Mouse (Mus musculus): ENCODE measurements around the gene Akap1.

Gene Akap1

GRCm38 (mm10) chr11:88873667-88874030 is 9.3 kb upstream of the Akap1 start:
- no peak for DNase-seq

- no peak for DNase-seq
Observed at GRCm38 (mm10) chr11:88873027-88873666, 8.8 kb upstream of the Akap1 start.

- DNase-seq: no peak
Observed at GRCm38 (mm10) chr11:88869443-88869842, 5.1 kb upstream of the Akap1 start.

GRCm38 (mm10) chr11:88863904-88864457 is 405 bp downstream of the Akap1 start:
- no peak for DNase-seq

GRCm38 (mm10) chr11:88863071-88863903 is 1.1 kb downstream of the Akap1 start:
- DNase-seq: peak in 1 of 2 experiments; percentile 10

DNA sequence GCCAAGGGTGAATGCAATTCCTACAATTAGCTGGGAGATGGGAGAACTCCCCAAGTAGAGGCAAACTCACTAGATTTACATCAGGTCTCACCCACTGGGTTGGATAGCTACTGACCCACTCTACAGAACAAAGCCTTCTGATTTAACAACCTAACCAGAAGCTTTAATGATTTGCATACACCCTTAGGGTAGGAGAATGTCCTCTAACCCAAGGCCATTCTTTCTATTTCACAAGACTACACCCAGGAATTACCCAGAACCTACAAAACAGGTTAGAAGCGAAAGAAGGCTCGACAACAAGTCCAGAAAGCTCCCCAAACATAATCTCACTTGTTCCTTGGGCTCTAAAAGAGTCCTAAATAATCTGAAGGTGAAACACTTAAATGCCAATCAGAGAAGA is 2.0 kb downstream of the Akap1 start:
- DNase-seq: no peak

DNA sequence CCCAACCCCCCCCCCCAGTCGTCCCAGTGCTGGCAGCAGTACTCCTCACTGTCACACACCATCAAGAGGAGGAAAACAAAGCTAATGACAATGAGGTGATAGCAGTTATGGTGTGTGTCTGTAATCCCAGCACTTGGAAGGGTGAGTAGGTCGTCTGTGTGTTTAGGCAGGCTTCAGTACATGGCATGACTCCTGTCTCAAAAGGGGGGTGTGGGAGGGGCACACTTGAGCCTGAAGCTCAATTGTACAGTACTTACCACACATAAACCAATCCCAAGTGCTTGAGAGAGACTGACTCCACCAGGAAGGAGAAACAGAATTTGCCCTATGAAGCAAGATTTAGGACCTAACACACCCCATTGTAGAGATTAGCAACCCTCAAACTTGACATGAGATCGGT is 3.3 kb downstream of the Akap1 start:
- DNase-seq: no peak

DNA sequence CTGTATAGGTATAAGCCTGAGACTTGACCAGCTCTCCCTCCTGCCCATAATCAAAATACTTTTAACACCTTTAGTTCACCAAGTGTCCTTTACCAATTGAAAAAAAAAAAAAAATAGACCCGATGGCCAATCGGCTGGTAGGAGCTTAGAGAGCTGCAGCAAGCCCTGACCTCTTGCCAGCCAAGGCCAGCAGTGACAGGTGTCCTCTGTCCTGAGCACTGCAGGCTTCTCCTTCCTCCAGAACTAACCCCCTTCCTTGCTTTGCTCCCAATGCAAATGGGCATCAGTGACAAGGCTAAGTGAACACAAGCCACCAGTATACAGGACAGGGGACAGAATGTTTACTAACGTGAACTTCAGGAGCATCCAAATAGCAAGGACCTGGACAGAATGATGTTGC is 3.7 kb downstream of the Akap1 start:
- no peak for DNase-seq

DNA sequence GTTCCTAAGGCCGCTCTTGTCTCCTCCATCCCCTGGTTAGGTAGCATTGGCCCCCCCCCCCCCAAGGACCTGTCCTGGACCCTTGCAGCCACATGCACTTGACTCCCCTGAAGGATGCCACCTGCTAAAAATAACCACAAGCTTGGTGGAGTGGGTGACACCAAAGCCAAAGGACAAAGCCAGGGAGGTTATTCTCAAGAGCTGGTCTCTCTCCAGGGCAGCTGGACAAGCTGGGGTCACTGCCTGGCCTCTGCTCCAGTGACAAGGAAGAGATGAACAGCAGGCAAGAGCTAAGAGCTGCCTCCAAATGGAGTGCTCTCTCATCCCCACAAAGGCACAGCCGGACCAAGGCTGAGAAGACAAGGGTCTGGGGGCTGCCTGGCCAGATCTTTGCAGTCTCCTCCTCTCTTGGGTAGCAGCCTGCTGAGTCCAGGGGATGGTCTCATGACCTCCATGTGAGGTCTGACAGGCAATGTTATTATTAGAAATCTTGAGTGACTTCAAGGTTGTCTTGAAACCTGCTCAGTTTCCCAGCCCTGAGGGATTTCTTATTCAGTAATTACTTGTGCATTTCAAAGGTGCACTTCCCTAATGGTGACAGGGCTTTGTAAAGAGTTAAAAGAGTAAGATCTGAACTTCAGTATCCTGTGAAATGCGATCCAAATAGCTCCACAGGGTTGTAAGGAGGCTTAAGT is 6.9 kb downstream of the Akap1 start:
- no peak for DNase-seq

DNA sequence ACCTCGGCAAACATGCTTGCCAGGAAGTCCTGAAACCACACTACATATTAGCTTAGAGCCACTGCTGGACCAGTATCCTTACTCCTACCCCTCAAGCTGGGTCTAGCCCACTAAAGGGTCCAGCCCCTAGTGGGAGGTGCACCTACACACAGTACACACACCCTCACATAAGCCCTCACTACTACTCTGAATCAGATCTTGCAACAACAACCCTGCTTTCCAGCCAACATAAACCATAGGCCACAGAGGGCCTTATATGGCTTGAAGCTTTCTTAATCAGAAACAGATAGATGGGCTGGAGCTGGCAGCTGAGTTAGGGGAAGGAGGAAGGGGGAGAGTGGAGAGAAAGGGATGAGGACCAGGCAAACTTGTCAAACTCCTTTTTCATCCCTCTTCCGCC is 8.0 kb downstream of the Akap1 start:
- DNase-seq: no peak

DNA sequence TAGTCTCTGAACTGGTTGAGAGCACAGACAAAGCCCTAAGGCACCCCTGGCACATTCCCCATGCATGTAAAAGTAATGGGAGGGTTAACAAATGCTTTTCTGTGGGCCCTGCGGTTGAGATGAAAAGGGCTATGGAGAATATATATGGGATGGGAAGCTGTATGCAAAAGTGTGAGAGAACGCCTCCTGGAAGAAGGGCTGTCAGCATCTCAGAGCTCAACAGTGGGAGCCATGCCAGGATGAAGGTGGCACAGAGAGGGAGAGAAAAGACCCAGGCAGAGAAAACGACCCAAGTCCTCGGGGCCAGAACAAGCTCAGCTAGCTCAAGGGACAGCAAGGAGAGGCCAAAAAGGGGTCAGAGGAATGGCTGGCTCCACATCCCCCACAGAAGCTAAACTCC is 8.6 kb downstream of the Akap1 start:
- DNase-seq: no peak

DNA sequence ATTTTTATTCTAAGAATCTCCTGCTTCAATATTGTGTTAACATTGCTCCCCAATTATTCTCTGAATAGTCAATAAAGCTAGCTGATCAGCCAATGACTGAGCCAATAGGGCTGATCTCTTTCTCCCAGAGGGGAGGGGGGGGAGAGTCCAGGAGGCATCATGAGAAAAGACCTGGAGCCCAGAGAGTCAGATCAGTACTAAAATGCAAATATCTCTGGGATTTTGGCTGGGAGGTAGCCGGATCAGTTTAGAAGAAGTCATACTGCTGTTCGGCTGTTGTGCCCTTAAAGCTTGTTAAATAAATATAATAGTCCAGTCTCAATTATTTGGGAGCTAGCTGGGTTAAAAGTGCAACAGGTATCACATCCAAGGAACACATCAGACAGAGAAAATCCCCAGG is 10.8 kb downstream of the Akap1 start:
- no peak for DNase-seq

DNA sequence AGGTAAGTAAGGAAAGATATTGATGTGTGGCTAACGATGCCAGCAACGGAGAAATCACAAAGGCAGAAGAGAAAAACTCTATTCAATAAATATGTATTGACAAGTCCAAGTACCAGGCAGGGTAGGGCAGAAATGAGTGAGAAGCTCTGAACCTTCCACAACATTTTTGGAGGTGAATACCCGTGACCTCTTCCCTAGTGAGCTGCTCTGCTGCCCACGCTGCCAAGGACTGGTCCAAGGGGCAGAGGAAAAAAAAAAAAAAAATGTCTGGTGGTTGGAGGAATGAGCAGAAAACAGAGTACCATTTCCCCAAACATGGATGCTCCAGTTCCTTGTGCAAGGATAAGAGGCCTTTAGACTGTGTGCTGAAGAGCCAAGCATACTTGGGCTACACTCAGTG is 11.6 kb downstream of the Akap1 start:
- no peak for DNase-seq

DNA sequence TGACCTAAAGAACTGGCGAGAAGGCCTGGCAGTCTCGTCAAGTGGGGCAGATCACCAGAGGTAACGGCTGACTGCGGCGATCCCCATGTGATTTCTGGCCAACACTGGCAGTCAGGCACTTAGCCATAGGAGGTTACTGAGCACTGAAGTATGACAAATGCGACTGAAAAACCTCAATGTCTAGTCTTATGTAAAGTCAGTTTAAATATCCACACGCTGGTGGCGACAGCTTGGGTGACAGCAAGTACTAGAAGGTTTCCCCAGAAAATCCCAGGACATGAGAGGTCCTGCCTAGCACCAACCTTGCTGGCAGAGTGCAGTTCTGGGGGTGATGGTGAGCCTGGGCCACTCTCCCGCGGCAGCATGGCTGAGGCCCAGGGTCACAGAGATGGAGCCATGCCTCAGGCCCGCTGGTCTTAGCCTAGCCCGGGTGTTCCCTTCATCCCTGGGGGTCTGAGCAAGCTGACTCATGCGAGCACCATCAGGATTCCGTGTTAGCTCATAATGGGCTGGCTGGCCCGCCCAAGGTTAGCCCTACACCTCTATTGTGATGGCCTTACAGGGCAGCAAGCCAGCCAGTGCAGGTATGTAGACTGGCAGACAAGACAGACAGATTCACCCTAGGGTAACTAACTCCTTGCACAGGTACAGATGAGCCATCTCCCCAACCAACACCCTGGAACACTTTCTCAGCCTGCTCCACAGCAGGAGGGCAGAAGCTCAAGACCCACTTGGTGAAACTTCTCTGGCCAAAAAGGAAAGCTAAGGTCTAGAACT is 13.1 kb downstream of the Akap1 start:
- DNase-seq: no peak

DNA sequence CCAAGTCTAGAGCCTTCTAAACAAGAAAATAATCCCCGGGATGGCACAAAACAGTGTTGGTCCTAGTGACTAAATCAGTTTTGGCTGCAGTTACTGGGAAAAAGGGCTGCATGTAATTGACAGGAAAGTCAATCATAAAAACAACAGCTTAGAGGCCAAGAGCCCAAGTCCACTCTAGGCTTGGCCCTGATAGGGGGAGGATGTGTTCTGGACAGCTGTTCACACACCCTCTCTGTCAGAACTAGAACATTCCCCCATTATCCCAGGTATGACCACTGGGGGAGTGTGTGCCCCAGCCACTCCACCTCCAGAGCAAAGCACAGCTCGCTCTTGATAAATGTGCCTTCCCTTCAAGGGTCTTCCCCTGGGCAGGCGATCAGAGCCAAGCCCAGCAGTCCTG is 14.7 kb downstream of the Akap1 start:
- no peak for DNase-seq

- DNase-seq: no peak
Observed at GRCm38 (mm10) chr11:88849284-88849683, 15.1 kb downstream of the Akap1 start.

DNA sequence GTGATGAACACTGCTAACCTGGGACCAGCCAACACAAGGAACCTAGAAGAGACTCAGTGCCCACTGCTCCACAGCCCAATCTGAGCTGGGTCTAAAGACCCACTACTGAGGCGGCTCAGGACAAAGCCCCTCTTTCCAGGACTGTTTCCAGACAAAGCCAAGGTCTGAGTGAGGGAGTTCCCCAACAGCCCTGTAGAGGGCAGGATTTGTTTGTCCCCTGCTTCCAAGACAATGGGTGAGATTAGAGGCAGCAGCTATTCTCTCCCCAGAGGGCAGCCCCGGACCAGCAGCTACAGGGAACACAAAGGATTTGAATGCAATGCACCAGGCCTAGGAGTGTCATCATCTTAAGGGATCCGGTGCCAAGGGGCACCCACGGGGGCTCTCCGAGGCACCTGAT is 15.8 kb downstream of the Akap1 start:
- peak in 1 of 2 experiments; percentile 18 for DNase-seq

GRCm38 (mm10) chr11:88847281-88848006 is 16.9 kb downstream of the Akap1 start:
- DNase-seq: no peak

DNA sequence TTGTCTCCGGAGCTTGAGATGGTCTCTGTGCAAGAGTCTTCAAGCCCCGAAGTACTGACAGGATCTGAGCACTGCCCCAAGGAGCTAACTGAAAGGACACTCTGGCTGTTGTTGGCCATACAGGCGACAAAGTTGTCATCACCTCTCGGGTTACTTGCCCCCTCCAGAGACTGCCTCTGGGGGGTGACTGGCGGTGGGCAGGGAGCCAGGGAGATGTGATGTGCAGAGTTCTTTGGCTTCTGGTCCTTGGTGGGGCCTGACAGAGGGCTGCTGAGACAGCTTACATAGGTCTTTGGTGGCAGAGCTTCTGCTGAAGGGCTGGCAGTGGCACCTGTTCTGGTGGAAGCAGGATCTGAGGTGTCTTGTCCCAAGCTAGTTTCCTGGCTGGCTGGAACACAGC is 20.0 kb downstream of the Akap1 start:
- no peak for DNase-seq

GRCm38 (mm10) chr11:88843305-88843704 is 21.1 kb downstream of the Akap1 start:
- DNase-seq: no peak

GRCm38 (mm10) chr11:88842315-88842975 is 21.9 kb downstream of the Akap1 start:
- DNase-seq: no peak

- no peak for DNase-seq
Observed at GRCm38 (mm10) chr11:88841406-88841805, 23.0 kb downstream of the Akap1 start.

Measured in thymus, adult 18-20 months (tissue).